Mouse (Mus musculus): ENCODE data around the gene Ovol2. TPM values are rescaled to one million over a fixed set of nuclear protein-coding genes. Genes with fewer than 3 reads are reported as not detected.

Ovol2 gene
- polyA plus RNA-seq, 2 experiments, result 0.03 TPM; not detected in 1

DNA sequence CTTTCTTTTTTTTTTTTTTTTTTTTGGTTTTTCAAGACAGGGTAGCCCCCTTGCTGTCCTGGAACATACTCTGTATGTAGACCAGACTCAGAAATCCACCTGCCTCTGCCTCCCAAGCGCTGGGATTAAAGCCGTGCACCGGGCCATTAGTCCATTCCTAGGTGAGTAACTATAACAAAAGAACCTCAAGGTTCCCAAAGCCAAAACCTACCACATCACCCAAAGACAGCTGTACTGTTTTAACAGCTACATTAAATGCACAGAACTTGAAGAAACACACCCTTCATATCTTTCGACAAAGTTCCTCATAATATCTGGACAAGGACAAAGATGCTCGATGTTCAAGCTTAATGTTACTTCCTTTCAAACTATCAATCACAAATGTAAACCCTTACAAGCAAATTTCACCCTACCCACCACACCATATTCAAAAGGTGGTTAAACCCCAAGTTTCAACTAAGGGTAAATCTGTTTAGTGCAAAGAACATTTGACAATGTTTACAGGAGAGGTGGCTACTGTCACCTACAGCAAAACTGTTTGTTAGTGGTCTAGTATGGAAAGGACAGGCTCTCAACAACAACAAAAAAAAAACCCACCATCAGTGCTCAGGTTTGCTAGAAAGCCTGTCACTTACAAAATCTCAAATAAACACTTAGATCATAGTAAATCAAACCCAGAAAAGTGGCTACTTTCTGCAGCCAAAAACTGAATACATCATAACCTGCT, 64.8 kb downstream of the Ovol2 start:
- H3K4me1 ChIP-seq (replicated peaks; ENCODE audit: control insufficient read depth in 2 of 2, insufficient read depth in 2 of 2, low read length in 1 of 2), result peaks cover 28 to 29% of the 10 kb centered on the region in 2 experiments
- no peaks in the 10 kb centered on the region for H3K9me3 ChIP-seq (ENCODE audit: control insufficient read depth, low read length)
- H3K27me3 ChIP-seq (ENCODE audit: control insufficient read depth, insufficient read depth, low read length), result no peaks in the 10 kb centered on the region
- DNase-seq (ENCODE audit: low read depth in 3 of 3, low spot score in 3 of 3), result no peak
- WGBS (ENCODE audit: insufficient replicate concordance), result 26% methylated on average over 5 of the region's 5 CpGs
- H3K27ac ChIP-seq, result peak overlapping the region; percentile 19; the same call in 1 of the 2 replicates
- H3K4me3 ChIP-seq (ENCODE audit: insufficient read depth in 1 of 2, low read depth in 2 of 2, low read length in 2 of 2), result peak overlapping the region; percentile 39 to 82
- no peak for ATAC-seq (ENCODE audit: insufficient read depth)
- peak overlapping the region; percentile 99 for H3K9ac ChIP-seq (replicated peaks)
- peak overlapping the region; percentile 73 for H3K4me2 ChIP-seq (ENCODE audit: low read depth)
- TF ChIP-seq CTCF (IDR thresholded peaks at IDR 0.05; ENCODE audit: low read depth) (no peak), EP300 (IDR thresholded peaks at IDR 0.05; ENCODE audit: low read depth) (no peak)
- H3K36me3 ChIP-seq (replicated peaks; ENCODE audit: control insufficient read depth, insufficient read depth, low read depth), result peaks cover 28% of the 10 kb centered on the region

DNA sequence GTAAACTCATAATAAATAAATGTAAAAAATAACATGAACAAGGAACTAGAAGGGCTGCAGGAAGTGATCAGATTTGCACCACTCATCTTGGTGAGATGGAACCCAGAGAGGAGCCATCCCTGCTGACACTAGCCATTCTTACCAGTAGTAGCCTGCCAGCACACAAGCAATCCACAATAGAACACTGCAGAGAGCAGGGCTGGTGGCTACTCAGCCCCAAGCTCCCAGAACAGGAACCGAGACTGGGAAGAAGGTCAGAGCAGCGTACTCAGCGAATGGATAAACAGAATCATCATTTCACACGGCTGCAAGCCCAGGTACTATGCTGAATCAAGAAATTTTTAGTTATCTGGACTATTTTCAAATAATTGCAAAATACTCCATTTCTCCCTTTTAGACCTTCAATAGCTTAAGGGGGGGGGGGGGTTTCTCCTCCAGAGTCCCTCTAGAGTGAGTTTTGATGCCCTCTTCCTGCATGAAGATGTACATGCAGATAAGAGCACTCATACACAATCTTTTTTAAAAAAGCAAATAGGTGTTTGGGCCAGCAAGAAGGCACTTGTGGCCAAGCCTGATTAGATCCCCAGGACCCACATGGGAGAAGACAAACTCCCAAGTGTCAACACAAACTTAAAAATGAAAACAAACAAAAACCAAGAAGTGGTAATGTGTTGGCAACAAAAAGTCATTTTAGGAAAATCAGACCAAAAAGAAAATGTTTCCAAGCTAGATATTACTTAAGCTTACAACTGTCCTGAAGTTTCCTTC, 65.8 kb downstream of the Ovol2 start:
- ATAC-seq (ENCODE audit: insufficient read depth) (no peak), DNase-seq (ENCODE audit: low read depth in 3 of 3, low spot score in 3 of 3) (no peak)
- Histone ChIP-seq H3K9ac (replicated peaks) (peak overlapping the region; percentile 45), H3K4me1 (replicated peaks; ENCODE audit: control insufficient read depth in 2 of 2, insufficient read depth in 2 of 2, low read length in 1 of 2) (peaks cover 26% of the 10 kb centered on the region in 2 experiments), H3K27ac (no peak overlapping the region), H3K36me3 (replicated peaks; ENCODE audit: control insufficient read depth, insufficient read depth, low read depth) (peaks cover 37% of the 10 kb centered on the region), H3K9me3 (ENCODE audit: control insufficient read depth, low read length) (no peaks in the 10 kb centered on the region), H3K27me3 (ENCODE audit: control insufficient read depth, insufficient read depth, low read length) (no peaks in the 10 kb centered on the region), H3K4me2 (ENCODE audit: low read depth) (peak overlapping the region; percentile 73), H3K4me3 (ENCODE audit: insufficient read depth in 1 of 2, low read depth in 2 of 2, low read length in 2 of 2) (peak overlapping the region; percentile 27 to 82; a peak in 3 of 4 replicates)
- WGBS (ENCODE audit: insufficient replicate concordance), result 29% methylated on average over 4 of the region's 4 CpGs
- TF ChIP-seq EP300 (IDR thresholded peaks at IDR 0.05; ENCODE audit: low read depth), result no peak
- TF ChIP-seq CTCF (IDR thresholded peaks at IDR 0.05; ENCODE audit: low read depth), result no peak

DNA sequence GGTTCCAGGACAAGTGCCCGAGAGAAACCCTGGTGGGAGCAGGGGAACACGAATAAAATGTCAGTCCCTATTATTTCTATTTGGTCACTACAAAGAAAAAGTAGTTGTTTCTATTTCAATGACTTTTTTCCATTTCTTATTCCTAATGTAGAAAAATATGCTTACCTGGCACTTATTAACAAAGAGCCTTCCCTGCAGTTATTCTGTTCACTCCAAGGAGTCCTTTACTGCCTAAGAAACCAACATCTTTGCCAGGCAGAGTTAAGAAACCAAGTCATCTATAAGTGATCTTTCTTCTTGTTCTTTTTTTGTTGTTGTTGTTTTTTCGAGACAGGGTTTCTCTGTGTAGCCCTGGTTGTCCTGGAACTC, 66.8 kb downstream of the Ovol2 start:
- Histone ChIP-seq H3K36me3 (replicated peaks; ENCODE audit: control insufficient read depth, insufficient read depth, low read depth) (peaks cover 47% of the 10 kb centered on the region), H3K4me2 (ENCODE audit: low read depth) (peak overlapping the region; percentile 24; the same call in 1 of the 2 replicates), H3K9me3 (ENCODE audit: control insufficient read depth, low read length) (no peaks in the 10 kb centered on the region), H3K9ac (replicated peaks) (no peak overlapping the region), H3K4me1 (replicated peaks; ENCODE audit: control insufficient read depth in 2 of 2, insufficient read depth in 2 of 2, low read length in 1 of 2) (peaks cover 26% of the 10 kb centered on the region in 2 experiments), H3K27me3 (ENCODE audit: control insufficient read depth, insufficient read depth, low read length) (no peaks in the 10 kb centered on the region), H3K27ac (no peak overlapping the region), H3K4me3 (ENCODE audit: insufficient read depth in 1 of 2, low read depth in 2 of 2, low read length in 2 of 2) (no peak overlapping the region)
- TF ChIP-seq CTCF (IDR thresholded peaks at IDR 0.05; ENCODE audit: low read depth), result no peak
- TF ChIP-seq EP300 (IDR thresholded peaks at IDR 0.05; ENCODE audit: low read depth), result no peak
- WGBS (ENCODE audit: insufficient replicate concordance), result 53% methylated on average over 3 of the region's 3 CpGs
- ATAC-seq (ENCODE audit: insufficient read depth) (no peak), DNase-seq (ENCODE audit: low read depth in 3 of 3, low spot score in 3 of 3) (no peak)

DNA sequence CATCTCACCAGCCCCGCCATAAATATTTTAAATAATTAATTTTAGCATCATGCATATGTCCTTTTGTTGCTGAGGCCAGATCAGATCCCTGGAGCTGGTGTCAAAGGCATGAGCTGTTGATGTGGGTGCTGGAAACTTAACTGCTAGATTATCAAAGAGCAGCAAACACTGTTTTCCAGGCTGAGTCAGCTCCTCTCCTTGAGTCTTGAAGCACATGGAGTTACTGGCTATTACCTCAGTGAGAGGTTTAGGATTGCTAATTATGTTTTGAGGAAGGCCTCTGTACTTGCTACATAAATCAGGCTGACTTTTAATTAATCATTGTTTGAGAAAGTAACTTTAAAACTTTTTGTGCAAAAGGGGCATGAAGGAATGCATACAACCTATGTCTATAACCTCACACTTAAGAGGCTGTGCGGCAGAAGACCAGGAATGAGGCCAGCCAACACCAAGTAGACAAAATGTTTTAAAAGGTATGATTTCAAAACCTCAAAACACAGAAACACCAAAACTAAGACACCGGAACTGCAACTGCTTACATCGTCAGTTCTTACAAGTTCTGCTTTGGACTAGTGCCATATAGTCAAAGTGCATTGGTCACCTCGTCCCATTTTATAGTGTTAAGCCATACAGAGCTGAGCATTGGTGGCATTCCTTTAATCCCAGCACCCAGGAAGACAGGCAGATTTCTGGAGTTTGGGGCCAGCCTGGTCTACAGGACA, 67.4 kb downstream of the Ovol2 start:
- peaks cover 26% of the 10 kb centered on the region in 2 experiments for H3K4me1 ChIP-seq (replicated peaks; ENCODE audit: control insufficient read depth in 2 of 2, insufficient read depth in 2 of 2, low read length in 1 of 2)

More for the DNA sequence above, 67.4 kb downstream of the Ovol2 start:
- WGBS (ENCODE audit: insufficient replicate concordance), result 62% methylated on average over 5 of the region's 5 CpGs
- Histone ChIP-seq H3K4me3 (ENCODE audit: insufficient read depth in 1 of 2, low read depth in 2 of 2, low read length in 2 of 2) (no peak overlapping the region), H3K27ac (no peak overlapping the region), H3K4me2 (ENCODE audit: low read depth) (peak overlapping the region; percentile 24; the same call in 1 of the 2 replicates), H3K9me3 (ENCODE audit: control insufficient read depth, low read length) (no peaks in the 10 kb centered on the region), H3K36me3 (replicated peaks; ENCODE audit: control insufficient read depth, insufficient read depth, low read depth) (peaks cover 53% of the 10 kb centered on the region), H3K9ac (replicated peaks) (no peak overlapping the region), H3K27me3 (ENCODE audit: control insufficient read depth, insufficient read depth, low read length) (no peaks in the 10 kb centered on the region)
- no peak for DNase-seq (ENCODE audit: low read depth in 3 of 3, low spot score in 3 of 3)
- ATAC-seq (ENCODE audit: insufficient read depth), result no peak
- TF ChIP-seq CTCF (IDR thresholded peaks at IDR 0.05; ENCODE audit: low read depth) (no peak), EP300 (IDR thresholded peaks at IDR 0.05; ENCODE audit: low read depth) (no peak)

Measured in liver, embryonic 14.5 days (tissue).